ENCODE assay signal across 8 mouse cellular contexts in the genomic region with DNA sequence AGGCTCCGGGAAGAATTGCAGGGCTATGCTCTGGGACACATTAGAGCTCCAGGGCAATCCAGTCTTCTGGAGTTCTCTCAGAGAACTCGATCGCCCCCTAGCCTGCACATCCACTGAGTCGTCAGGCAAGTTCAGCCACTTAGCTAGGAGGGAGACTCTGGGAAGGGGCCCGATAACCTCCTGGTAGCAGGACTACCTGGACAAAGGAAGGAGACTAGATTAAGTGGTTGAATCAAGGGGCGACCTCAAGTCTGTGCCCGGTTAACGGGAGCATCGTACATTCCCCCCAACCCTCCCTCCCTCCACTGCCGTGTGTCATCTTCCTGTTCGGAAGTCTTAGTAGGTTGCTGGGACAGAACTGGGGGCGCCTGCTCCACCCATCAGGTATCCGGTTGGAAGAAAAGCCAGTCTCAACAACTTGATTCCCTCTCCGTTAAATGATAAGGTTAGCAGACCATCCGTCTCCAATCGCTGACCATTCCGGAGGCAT.
A peak's percentile ranks its signal among the peaks of the same experiment; 100 is the strongest.
DNase-seq lines count a peak whose midpoint lies in the region; ATAC-seq lines count a peak whose summit lies in the region.

No protein-coding gene starts in this region.

- WGBS in midbrain, embryonic 13.5 days, result 14% methylated on average over 17 of the region's 17 CpGs

- intact Hi-C loops in left cerebral cortex, postnatal 4 days (cut with DNase I), result loop anchor here (10.0 kb wide), 3 partner anchors 227 to 387 kb away; no protein-coding TSS in a partner anchor

- no peak overlapping the region for H3K9ac ChIP-seq in midbrain, embryonic 13.5 days (replicated peaks)

- H3K36me3 ChIP-seq in midbrain, embryonic 13.5 days, result 0 out of 2 replicates have a peak, but pooled peaks cover 2% of the 10 kb centered on the region

- H3K4me2 ChIP-seq in midbrain, embryonic 13.5 days (replicated peaks), result peak overlapping the region; percentile 27

- H3K9me3 ChIP-seq in midbrain, embryonic 13.5 days, result no peaks in the 10 kb centered on the region

- H3K4me3 ChIP-seq in midbrain, embryonic 13.5 days (replicated peaks), result peak overlapping the region; percentile 9; the same call in 1 of the 2 replicates

- no peak for ATAC-seq in midbrain, embryonic 13.5 days
- no peak for ATAC-seq in erythroblast, adult 5-6 weeks (replicated peaks; ENCODE audit: low FRiP score, poor library complexity, severe bottlenecking)

- peak; percentile 78 to 82 for DNase-seq in adrenal gland, adult 18-20 months (ENCODE audit: low spot score in 2 of 2)
- peak; percentile 93 for DNase-seq in embryo, embryonic 11 days
- DNase-seq in gastrocnemius, postnatal 4 days (ENCODE audit: low spot score in 2 of 2), result peak; percentile 72 to 89
- peak; percentile 88 for DNase-seq in kidney, adult 11 months
- DNase-seq in left cerebral cortex, postnatal 4 days, result peak; percentile 87
- peak; percentile 69 to 72 for DNase-seq in spleen, postnatal 36 days (ENCODE audit: low spot score in 2 of 2)

- no peak overlapping the region for H3K27ac ChIP-seq in midbrain, embryonic 13.5 days

- H3K4me1 ChIP-seq in midbrain, embryonic 13.5 days (replicated peaks), result peaks cover 25% of the 10 kb centered on the region

- H3K27me3 ChIP-seq in midbrain, embryonic 13.5 days, result peaks cover 15% of the 10 kb centered on the region
